Mouse (Mus musculus) urinary bladder, postnatal 14 days (tissue): ENCODE results near the gene Sds.

Experiments used
- DNase-seq: peaks from one replicate; pipeline ENCODE4 v3.0.0; 2021; ENCODE audit warnings: low spot score

Gene Sds

DNA sequence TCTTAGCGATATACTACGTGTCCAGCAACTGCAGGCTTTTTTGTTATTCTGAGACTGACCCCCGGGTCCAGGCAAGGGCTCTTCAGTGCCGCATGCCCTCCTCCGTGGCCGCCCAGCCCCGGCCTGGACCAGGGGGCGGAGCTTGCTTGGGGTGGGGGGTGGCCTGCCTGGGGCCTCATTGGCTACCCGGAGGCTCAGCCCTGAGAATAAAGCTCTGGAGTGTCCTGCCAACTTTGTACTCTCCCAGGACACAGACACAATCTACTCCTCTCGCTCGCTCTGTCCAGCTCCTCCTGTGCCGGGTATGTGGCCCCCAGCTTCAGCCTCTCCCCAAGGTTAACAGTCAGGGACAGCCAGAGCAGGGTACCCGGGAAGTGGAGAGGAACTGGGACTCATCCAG, at the start of gene Sds:
TSS of gene Sds (plus strand) at position 231 of the 400 bp plus-strand sequence.
- no peak for DNase-seq

DNA sequence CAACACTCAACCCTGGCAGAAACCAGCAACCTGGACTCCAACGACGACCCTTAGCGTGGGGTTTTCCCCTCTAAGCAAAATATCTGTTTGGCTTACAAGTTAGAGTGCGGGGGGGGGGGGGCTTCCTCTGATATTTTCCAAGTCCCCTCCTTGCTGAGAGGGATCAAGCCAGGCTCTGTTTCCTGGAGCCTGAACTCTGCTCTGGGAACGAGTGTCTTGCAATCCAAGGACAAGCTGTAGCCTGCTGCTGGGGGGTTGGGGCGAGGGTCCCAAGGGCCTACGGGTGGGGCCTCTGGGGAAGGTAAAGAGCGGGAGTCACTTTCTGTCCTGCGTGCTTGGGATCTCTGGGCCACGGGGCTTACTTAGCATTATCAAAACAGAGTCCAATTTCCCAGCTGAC, 49.8 kb upstream of the Sds start:
- no peak for DNase-seq

DNA sequence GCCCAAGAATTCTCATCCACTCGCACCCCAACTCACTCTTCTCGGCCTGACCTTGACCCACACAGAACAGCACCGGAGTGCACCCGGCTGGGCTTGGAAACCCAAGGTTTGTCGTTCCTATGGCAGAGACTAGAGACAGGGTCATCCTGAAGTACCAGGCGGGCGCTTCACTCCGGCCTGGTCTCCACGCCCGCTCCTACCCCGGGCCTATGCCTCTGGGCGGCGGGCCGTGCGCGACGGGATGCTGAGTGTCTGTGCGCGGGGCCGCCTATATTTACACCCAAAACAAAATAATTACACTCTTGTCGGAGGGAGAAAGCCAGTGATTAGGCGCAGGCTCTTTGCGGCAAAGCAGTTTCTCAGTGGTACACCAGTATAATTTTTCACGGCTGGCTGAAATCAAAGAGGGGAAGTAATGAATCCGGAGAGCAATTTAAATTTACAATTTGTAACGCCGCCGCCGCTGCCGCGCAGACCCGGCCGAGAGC, 48.8 kb upstream of the Sds start:
- DNase-seq, result no peak

DNA sequence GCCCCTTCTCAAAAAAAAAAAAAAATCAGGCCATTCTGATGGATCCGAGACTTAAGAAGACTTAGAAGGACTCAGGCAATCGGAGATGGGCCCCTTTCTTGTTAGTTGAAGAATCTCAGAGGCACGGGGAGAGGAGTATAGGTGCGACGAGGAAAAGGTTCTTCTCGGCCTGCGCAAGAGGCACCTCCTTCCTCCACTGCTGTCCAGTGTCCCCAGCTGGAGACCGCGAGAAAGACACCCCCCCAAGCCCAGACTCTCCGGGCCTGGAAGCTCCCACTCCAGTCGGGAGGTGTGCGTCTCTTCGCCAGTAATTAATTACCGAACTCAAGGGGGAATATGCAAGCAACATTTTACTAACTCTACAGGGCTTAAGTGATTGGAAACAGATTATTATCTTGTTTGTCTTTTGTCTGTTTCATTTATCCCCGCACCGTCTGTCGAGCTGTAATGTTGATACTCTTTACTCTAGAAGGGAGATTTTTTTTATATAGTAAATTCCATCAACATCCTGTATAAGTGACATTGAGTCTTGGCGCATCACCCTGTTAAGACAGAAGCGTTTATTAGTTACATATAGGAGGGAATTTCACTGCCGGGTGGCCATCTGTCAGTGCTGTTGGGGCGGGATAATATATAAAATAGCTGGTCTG, 48.0 kb upstream of the Sds start:
- DNase-seq, result no peak

DNA sequence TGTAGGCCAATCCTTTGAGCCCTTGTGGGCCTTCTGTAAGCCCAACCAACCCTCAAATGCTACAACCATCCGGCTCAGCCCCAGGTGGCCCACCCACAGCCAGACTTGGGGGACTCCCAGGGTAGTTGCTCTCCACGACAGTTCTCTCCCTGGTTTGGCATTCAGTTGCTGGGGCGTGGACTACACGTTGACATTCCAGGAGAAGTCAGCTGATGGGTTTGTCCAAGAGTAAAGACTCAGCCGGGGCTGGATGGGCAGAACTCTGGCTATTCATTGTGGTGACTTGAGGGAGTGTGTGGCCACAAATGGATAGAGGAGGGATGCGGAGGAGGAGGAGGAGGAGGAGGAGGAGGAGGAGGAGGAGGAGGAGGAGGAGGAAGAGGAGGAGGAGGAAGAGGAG, 47.3 kb upstream of the Sds start:
- DNase-seq, result no peak

DNA sequence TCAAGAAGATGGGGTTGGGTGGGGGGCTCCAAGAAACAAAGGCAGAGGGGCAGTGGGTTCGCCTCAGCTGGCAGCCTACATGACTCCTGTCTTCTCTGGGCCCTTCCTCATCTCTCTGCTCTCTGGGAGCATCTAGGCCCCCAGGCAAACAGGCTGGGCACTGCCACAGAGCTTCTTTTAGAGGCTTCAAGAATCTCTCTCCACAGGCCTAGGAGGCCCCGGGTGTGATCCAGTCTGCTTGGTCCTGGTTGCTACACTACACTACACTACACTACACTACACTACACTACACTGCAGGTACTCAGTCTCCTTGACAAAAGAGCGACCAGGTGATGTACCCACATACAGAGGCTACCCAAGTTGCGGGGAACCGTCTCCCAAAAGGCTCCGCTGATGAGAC, 46.6 kb upstream of the Sds start:
- DNase-seq, result no peak

DNA sequence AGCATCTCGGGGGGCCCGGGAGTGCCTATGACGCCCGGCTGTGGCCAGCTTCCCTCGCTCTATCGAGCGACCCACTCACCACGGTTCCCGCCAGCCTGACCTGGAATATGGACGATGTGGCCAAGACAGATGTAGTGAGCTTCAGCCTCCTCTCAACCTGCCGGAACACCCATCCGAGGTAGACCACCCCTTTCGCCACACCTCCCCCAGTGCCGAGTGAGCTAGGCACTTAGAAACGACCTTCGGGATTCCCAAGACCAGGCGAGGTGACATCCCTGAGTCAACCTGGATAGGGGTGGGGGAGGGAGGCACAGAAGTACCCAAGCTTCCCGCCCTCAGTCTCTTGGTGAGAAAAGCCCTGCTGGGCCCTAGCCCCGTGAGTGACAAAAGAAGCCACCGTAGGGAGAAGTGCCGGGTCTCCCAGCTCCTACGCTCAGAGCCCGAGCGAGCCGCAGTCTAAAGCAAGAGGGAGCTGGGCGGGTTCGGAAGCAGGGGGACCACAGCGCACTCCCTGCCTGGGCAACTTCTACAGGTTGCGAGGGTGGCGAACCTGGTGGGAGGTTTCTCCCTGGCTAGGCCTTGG, 45.2 kb upstream of the Sds start:
- DNase-seq, result no peak

DNA sequence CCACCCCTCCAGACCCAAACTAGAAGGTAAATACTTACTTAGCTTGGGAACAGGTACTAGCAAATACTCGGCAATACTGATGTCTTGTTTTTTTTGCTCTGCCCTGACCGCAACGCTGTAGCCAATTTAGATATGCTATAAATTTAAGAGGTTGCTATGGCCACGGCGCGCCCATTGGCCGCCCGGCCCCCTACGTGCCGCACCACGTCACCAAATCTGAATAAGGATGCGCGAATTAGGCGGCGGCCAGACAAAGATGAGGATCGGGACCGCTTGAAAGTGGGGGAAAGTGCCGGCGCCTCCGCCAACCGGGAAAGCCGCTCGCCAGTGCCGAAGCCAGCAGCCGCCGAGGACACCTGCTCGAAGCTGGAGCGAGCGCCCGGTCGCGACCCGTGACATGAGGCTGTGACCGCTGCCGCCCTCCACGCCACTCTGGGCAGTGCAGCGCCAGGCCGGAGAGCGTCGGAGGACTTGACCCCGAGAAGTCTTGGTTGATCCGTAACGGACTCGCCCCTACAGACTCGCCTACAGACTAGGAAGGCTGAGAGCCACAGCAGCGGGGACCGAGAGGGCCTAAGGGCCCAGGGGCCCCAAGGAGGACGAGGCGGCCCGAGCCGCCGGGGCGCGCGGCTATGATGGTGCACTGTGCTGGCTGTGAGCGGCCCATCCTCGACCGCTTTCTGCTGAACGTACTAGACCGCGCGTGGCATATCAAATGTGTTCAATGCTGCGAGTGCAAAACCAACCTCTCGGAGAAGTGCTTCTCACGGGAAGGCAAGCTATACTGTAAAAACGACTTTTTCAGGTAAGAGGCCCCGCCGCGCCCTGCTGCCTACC, 44.5 kb upstream of the Sds start, which contains the start of gene Lhx5:
TSS of gene Lhx5 (plus strand) at position 51 of the 837 bp plus-strand sequence.
- no peak for DNase-seq

DNA sequence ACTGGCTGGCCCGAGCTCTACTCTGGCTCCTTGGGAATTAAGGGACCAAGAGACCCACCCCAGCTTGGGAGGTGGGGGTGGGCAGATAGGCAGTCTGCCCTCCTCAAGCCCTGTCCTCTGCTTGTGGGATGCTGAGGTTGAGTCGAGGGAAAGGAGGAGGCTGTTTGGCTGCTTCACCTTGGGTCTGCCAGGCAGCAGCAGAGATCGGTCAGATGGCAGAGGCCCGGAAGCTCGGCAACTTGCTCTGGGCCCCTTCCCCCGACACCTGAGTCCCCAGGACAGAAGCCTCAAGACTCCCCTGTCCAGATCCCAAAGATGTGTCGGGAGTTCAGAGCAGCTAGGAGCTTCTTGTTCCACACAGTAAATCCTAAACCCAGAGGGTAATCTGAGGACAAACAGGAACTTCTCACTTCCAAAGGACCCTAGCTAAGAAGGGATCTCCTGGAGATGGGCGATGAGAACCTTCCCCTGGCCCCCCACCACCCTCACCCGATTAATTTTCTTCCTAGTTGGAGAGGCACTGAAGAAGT, 43.8 kb upstream of the Sds start:
- no peak for DNase-seq

DNA sequence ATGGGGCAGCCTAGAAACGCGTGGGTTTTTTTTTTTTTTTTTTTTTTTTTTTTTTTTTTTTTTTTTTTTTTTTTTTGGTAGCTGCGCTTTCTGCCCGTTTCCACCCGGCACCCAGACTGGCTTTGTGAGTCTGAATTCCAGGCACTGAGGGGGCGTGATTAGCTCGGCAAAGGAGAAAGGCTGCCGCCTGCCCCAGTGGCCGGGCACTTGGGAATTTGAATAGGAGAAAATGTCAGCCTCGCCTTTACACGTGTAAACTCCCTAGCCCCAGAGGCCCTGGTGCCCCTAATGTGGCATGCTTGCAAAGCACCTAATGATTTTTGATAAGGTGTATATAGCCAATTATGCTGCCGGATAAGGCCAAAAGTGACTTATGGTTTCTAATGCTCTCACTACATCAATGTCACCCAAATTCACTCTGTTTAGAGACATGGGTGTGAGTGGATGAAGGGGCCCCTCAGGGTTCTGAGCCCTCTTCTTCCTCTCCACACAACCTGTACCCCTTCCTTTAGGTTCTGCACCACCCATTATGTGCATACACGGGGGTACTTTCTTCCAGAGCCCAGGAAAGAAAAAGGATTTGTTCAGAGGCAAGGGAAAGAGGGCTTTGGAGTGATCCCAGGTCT, 43.1 kb upstream of the Sds start:
- no peak for DNase-seq

DNA sequence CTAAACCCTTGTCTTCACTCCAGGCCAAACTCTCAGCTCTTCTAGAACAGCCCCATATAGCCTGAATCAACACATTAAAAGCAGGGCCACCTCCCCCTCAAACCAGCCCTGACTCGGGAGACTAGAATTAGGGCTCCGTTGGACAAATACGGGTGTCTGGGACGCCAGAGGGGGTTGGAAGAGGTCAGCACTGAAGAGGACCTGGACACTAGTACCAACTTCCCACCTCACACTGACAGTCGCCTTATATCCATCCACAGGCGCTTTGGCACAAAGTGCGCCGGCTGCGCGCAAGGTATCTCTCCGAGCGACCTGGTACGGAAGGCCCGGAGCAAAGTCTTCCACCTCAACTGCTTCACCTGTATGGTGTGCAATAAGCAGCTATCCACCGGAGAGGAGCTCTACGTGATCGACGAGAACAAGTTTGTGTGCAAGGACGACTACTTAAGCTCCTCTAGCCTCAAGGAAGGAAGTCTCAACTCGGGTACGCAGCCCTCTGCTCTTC, 42.0 kb upstream of the Sds start:
- DNase-seq, result no peak

DNA sequence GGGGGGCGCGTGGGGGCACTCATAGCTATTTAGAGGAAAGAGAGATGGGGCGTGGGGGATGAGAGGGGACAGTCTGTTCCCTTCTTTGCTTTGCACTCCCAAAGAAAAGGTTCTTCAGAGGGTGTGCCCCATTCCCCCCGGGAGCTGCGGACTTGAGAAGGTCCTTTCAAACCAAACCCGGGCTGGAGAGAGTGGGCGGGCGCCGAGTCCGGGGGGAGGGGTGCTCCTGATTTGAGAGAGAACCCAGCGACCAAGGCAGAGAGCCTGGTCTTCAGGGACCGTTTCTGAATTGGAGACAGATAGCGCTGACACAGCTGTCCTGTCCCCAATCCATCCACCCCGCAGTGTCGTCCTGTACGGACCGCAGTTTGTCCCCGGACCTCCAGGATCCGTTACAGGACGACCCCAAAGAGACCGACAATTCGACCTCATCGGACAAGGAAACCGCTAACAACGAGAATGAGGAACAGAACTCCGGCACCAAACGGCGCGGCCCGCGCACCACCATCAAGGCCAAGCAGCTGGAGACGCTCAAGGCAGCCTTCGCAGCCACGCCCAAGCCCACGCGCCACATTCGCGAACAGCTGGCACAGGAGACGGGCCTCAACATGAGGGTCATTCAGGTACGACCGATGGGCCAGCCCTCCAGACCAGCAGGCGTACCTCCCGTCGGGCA, 41.2 kb upstream of the Sds start:
- no peak for DNase-seq

DNA sequence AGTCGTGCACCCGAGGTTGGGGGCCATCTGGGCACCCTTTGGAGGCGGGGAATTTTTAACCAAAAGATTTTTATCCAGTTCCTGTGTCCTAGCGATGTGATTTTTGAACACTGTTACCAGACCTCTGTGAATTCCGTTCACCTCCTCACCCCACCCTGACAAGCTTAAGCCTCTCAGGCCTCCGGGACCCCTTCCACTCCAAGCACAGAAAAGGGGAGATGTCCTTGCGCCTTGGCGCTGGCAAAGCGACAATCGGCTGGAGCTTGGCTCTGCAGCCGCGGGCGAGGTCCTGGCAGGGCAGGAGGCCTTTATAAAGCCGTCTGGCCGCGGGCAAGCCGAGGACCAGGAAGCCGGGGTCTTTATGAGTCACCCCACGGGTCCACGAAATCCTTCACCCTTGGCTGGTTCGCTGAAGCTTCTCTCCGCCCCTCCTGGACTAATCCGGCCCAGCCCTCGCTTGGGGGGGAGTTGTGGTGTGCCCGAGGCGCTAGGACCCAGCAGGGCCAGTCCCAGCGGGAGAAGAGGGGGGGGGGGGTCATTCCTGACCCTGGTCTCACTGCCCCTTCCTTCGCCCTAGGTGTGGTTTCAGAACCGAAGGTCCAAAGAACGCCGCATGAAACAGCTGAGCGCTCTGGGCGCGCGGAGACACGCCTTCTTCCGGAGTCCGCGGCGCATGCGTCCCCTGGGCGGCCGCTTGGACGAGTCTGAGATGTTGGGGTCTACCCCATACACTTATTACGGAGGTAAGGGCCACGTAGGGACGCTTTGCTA, 40.4 kb upstream of the Sds start:
- no peak for DNase-seq

DNA sequence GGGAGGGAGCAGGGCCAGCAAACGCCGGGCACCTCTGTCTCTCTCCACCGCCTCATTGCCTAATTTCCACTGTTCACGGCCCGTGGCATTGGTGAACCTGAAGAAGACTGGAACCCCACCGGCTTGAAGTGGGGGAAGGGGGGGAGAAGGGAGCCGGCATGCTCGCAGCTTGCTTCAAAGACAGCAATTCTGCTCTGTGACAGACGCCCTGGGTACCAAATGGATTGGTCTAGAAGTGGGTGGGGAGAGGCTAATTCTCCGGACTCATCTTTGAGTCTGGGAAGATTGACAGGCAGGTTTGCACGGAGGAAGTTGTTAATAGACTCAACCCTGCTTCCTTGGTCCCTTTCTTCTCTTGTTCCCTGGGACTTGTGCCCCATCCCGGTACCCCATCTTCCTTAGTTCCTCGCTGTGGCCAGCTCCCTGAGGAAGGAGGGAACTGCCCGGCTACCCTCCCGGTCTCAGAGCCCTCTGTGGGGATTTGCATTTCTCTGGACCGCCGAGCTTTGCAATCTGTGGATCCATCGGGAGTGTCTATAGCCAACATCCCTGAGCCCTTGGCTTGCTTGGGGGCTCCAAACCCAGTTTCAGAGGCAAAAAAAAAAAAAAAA, 39.3 kb upstream of the Sds start:
- no peak for DNase-seq

DNA sequence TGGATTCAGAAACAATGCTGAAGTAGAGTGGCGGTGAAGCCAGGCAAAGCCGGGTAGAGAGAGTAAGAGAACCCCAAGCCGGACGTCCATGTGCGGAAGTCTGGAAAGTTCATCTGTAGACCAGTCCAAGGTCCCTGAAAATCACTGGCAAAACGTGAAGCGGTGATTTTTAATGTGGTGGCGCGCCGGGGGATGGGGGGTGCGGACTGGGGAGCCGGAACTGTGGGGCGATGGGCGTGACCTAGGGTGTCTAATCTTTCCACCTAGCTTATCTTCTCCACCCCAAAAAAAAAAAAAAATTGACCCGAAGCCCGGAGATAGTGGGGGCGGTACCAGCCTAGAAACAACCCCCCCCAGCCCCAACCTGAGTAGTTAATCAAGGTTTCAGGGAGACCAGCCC, 38.8 kb upstream of the Sds start:
- no peak for DNase-seq

DNA sequence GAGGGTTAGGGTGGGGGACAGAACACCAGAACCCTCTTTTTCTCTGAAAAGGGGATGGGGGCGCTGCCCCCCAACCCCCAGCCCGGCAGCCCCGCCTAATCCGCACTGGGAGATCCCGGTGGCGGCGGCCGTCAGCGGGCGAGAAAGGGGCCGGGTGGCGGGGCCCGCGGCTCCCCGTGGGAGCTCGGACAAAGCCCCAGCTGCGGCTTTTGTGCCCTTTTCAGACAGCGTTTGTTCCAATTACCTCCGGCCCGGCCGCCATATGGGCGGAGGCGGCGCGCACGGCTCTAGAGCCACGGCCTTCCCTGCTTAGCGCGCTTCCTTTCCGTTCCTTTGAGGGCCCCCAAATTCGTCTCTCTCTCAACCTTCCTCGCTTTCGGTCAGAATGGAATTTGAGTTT, 38.3 kb upstream of the Sds start:
- no peak for DNase-seq

DNA sequence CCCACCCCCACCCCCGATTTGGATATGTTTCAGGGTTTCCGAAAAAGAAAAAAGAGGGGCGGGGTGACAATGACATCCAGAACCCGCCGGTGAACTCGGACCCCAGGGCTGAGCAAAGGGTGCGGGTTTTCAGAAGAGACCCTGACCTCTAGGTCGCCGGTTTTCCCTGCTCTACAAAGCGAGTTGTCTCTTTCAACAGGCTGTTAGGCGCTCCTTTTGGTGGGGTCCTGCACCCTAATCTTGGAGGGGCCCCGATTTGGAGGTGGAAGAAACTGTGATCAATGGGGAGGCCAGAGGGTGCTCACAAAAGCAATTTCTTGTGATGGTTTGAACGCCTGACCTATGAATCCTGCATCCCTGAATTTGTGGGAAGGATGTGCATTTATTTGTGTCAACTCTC, 37.9 kb upstream of the Sds start:
- DNase-seq, result no peak

DNA sequence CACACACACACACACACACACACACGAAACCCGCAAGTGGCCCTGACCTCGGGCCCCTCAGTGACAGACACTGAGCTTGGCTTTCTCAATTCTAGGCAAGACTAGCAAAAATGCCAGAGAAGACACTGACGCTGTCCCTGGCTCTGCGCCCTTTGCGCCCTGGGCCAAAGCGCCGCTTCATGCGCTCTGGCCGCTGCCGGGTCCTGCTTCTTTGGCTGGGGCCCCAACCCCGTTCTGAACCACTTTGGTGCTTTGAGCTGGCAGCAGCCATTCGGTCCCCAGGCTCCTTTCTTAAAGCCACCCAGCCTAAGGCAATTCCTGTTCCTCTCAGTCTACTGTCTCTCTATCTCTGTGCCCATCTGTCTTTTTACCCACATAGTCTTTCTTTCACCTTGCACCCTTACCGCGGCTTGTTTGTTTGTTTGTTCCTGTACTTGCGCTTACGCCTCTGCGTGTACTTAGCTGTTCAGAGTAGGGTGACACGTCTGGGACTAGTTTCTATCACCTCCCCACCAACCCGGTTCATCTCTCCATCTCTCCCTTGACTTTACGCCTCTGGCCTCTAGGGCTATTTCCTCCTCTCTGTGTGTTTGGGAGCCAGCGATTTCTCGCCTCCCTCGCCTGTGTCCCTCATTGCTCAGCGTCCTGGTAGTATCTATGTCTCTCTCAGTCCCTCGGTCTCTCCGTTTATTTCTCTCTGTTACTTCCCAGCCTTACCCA, 37.2 kb upstream of the Sds start:
- no peak for DNase-seq

DNA sequence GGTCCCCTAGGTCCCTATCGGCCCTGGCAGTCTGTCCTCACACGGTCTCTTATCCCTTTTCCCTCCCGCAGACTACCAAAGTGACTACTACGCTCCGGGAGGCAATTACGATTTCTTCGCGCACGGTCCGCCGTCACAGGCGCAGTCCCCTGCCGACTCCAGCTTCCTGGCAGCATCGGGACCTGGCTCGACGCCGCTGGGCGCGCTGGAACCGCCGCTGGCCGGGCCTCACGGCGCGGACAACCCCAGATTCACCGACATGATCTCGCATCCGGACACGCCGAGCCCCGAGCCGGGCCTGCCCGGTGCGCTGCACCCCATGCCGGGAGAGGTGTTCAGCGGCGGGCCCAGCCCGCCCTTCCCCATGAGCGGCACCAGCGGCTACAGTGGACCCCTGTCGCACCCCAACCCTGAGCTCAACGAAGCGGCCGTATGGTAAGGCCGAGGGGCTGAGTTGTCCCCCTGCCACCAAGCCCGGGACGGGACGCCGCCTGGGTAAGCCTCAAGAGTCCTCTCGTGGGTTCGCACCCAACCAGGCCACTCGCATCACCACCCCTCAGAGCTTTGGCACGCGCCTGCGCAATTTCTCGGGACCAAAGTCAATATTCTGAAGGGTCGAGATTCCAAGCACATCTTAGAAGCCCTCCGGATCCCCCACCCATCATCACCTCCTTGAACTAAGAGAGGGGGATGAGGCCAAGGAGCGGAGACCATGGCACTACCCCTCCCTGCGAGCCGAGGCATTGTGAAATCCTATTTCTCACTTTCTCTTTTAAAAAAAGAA, 36.2 kb upstream of the Sds start:
- no peak for DNase-seq
